20 mouse cellular contexts compared by ENCODE assay signal in the genomic region with DNA sequence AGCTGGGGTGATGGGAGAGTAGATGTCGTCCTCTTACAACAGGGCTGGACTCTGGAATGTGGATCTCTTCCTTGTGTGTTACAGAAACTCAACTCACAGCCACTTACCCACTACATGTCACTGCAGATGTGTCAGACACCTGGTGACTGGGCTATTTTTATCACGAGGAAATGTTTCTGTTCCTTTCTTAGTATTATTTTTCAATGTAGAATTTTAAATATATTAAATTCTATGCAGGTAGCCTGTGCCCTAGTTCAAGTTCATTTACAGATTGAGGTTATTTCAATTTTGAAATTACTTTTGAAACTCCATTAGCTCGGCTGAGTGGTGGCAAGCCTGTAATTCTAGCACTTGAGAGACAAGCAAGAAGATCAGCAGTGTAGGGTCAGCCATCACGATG.
DNase-seq lines count a peak whose midpoint lies in the region; ATAC-seq and TF ChIP-seq lines count a peak whose summit lies in the region.
"Had no signal": no experiment of that assay in that cellular context is flagged by ENCODE, and none has a peak within 500 bp of the region (broad histone marks: within the 10 kb centered on the region; RNA-seq: fewer than 3 reads in every experiment).

No protein-coding gene starts in this region.

- no peaks in the 10 kb centered on the region for H3K9me3 ChIP-seq in heart, embryonic 13.5 days
- no peaks in the 10 kb centered on the region for H3K9me3 ChIP-seq in liver, embryonic 12.5 days (replicated peaks)
- no peaks in the 10 kb centered on the region for H3K9me3 ChIP-seq in CH12.LX (replicated peaks; ENCODE audit: low read length)
- H3K9me3 ChIP-seq: embryonic facial prominence, embryonic 15.5 days; forebrain, embryonic 10.5 days; hindbrain, embryonic 10.5 days had no signal

- intact Hi-C loops in gastrocnemius, adult 2 months (cut with DNase I) = no loop called here
- intact Hi-C loops in heart, postnatal 25 days (cut with DNase I) = no loop called here

- peak; percentile 59 for TF ChIP-seq EP300 in CH12.LX (IDR thresholded peaks at IDR 0.05; ENCODE audit: low read length)

- peaks cover 24% of the 10 kb centered on the region for H3K4me1 ChIP-seq in heart, embryonic 13.5 days
- H3K4me1 ChIP-seq in liver, adult 2 months (ENCODE audit: control insufficient read depth, insufficient read depth, low read length) = peaks cover 41% of the 10 kb centered on the region
- peaks cover 30% of the 10 kb centered on the region for H3K4me1 ChIP-seq in liver, embryonic 12.5 days
- H3K4me1 ChIP-seq in CH12.LX (ENCODE audit: control insufficient read depth in 1 of 2, insufficient read depth in 2 of 2) = peaks cover 21 to 66% of the 10 kb centered on the region in 2 experiments
- H3K4me1 ChIP-seq: embryonic facial prominence, embryonic 15.5 days had no signal

- dilution Hi-C loops in CH12.LX (cut with MboI; ENCODE audit: extremely low pct_ligation_motif_present, extremely low pct_unique_long_range_greater_than_20kb, low sequenced_read_pairs) = no loop called here

- H3K79me2 ChIP-seq in liver, adult 2 months (ENCODE audit: control insufficient read depth, insufficient read depth, low read length) = no peaks in the 10 kb centered on the region
- no peaks in the 10 kb centered on the region for H3K79me2 ChIP-seq in CH12.LX (replicated peaks; ENCODE audit: control insufficient read depth, extremely low read depth, insufficient read depth, poor library complexity, severe bottlenecking)

- no peak for DNase-seq in gastrocnemius, adult 2 months
- DNase-seq in gastrocnemius, adult 8-10 months (ENCODE audit: low spot score in 2 of 2) = no peak
- no peak for DNase-seq in heart, postnatal 25 days (ENCODE audit: low spot score)
- peak; percentile 55 for DNase-seq in liver, adult 2 months (ENCODE audit: extremely low read depth, low read depth, low spot score)
- peak; percentile 21 for DNase-seq in CH12.LX (ENCODE audit: extremely low read depth)
- no peak for DNase-seq in embryo, embryonic 11 days
- DNase-seq: adrenal gland, adult 2 months; adrenal gland, postnatal 36 days; cerebellum, adult 2 months; cerebellum, postnatal 10 days; gastrocnemius, postnatal 10 days had no signal

- in situ Hi-C loops in CH12.LX (cut with MboI; ENCODE audit: low pct_ligation_motif_present, low pct_unique_long_range_greater_than_20kb, low sequenced_read_pairs) = loop anchor here (10.0 kb wide), 1 partner anchor 94 kb away; a partner anchor contains a TSS

- TF ChIP-seq RAD21 in CH12.LX (IDR thresholded peaks at IDR 0.05; ENCODE audit: low read depth, low read length) = no peak

- peak overlapping the region; percentile 83 for H3K27ac ChIP-seq in gastrocnemius, adult 2 months
- H3K27ac ChIP-seq in heart, embryonic 13.5 days (replicated peaks) = 0 out of 2 replicates have a peak overlapping the region, but pooled peaks have one; percentile 2
- peak overlapping the region; percentile 42; the same call in 1 of the 2 replicates for H3K27ac ChIP-seq in liver, adult 2 months (replicated peaks; ENCODE audit: insufficient read depth, low read depth, low read length)
- no peak overlapping the region for H3K27ac ChIP-seq in liver, embryonic 12.5 days
- no peak overlapping the region for H3K27ac ChIP-seq in CH12.LX (ENCODE audit: insufficient read depth, low read depth)
- H3K27ac ChIP-seq: embryonic facial prominence, embryonic 15.5 days; forebrain, embryonic 10.5 days; hindbrain, embryonic 10.5 days; hindbrain, embryonic 14.5 days had no signal

- WGBS in heart, embryonic 13.5 days = 44% methylated on average over 4 of the region's 4 CpGs
- 70% methylated on average over 4 of the region's 4 CpGs for WGBS in liver, adult 2 months
- 68% methylated on average over 4 of the region's 4 CpGs for WGBS in liver, embryonic 12.5 days (ENCODE audit: insufficient replicate concordance)

- no peaks in the 10 kb centered on the region for H3K27me3 ChIP-seq in heart, embryonic 13.5 days (replicated peaks)
- no peaks in the 10 kb centered on the region for H3K27me3 ChIP-seq in liver, adult 2 months (ENCODE audit: control insufficient read depth, insufficient read depth, low read length)
- no peaks in the 10 kb centered on the region for H3K27me3 ChIP-seq in liver, embryonic 12.5 days (replicated peaks)
- H3K27me3 ChIP-seq in CH12.LX (replicated peaks) = no peaks in the 10 kb centered on the region
- H3K27me3 ChIP-seq: embryonic facial prominence, embryonic 15.5 days had no signal

- H3K4me3 ChIP-seq in gastrocnemius, adult 2 months = no peak overlapping the region
- no peak overlapping the region for H3K4me3 ChIP-seq in heart, embryonic 13.5 days
- no peak overlapping the region for H3K4me3 ChIP-seq in liver, adult 2 months (ENCODE audit: insufficient read depth, low read depth, low read length)
- no peak overlapping the region for H3K4me3 ChIP-seq in liver, embryonic 12.5 days
- H3K4me3 ChIP-seq in CH12.LX (replicated peaks in 1 of 3; ENCODE audit: low read depth in 2 of 3, low read length in 2 of 3, poor library complexity in 1 of 3) = no peak overlapping the region
- H3K4me3 ChIP-seq: embryonic facial prominence, embryonic 15.5 days; erythroblast, embryonic 14.5 days; forebrain, embryonic 10.5 days; hindbrain, embryonic 10.5 days had no signal

- no peak overlapping the region for H3K9ac ChIP-seq in heart, embryonic 13.5 days
- no peak overlapping the region for H3K9ac ChIP-seq in liver, adult 2 months (ENCODE audit: low read depth, low read length)
- H3K9ac ChIP-seq in liver, embryonic 12.5 days = no peak overlapping the region
- peak overlapping the region; percentile 13; the same call in 1 of the 2 replicates for H3K9ac ChIP-seq in CH12.LX (ENCODE audit: insufficient read depth, low read depth)
- H3K9ac ChIP-seq: embryonic facial prominence, embryonic 15.5 days; hindbrain, embryonic 14.5 days had no signal

- no peak for TF ChIP-seq POLR2A in liver, adult 2 months (IDR thresholded peaks at IDR 0.05; ENCODE audit: extremely low read depth, insufficient read depth, low read length)
- TF ChIP-seq POLR2A in CH12.LX (IDR thresholded peaks at IDR 0.05; ENCODE audit: low read depth, low read length) = no peak

- H3K36me3 ChIP-seq in heart, embryonic 13.5 days = peaks cover 90% of the 10 kb centered on the region
- no peaks in the 10 kb centered on the region for H3K36me3 ChIP-seq in liver, adult 2 months (ENCODE audit: control insufficient read depth, insufficient read depth, low read length)
- H3K36me3 ChIP-seq in liver, embryonic 12.5 days = no peaks in the 10 kb centered on the region
- no peaks in the 10 kb centered on the region for H3K36me3 ChIP-seq in CH12.LX (replicated peaks in 1 of 2; ENCODE audit: control insufficient read depth in 1 of 2, insufficient read depth in 1 of 2, low read length in 1 of 2)
- H3K36me3 ChIP-seq: embryonic facial prominence, embryonic 15.5 days; forebrain, embryonic 10.5 days; hindbrain, embryonic 10.5 days had no signal

- TF ChIP-seq CTCF in gastrocnemius, adult 2 months (IDR thresholded peaks at IDR 0.05) = no peak
- no peak for TF ChIP-seq CTCF in liver, adult 2 months (IDR thresholded peaks at IDR 0.05; ENCODE audit: low read depth, low read length)
- TF ChIP-seq CTCF in CH12.LX (conservative IDR thresholded peaks at IDR 0.05 in 1 of 2, IDR thresholded peaks at IDR 0.05 in 1 of 2; ENCODE audit: low read depth in 2 of 2, low read length in 2 of 2) = no peak

- no peak overlapping the region for H3K4me2 ChIP-seq in heart, embryonic 13.5 days
- H3K4me2 ChIP-seq in liver, embryonic 12.5 days = no peak overlapping the region
- no peak overlapping the region for H3K4me2 ChIP-seq in CH12.LX (ENCODE audit: insufficient read depth, low read depth, poor library complexity, severe bottlenecking)
- H3K4me2 ChIP-seq: embryonic facial prominence, embryonic 15.5 days; hindbrain, embryonic 14.5 days had no signal

- ATAC-seq in heart, embryonic 13.5 days (ENCODE audit: extremely low read depth, insufficient number of reproducible peaks, low FRiP score, low TSS enrichment) = no peak
- no peak for ATAC-seq in liver, embryonic 12.5 days
- ATAC-seq: forebrain, embryonic 14.5 days; intestine, embryonic 16.5 days had no signal

TF ChIP-seq in CH12.LX, 34 proteins besides CTCF, POLR2A, EP300 and RAD21:
- no peak for TF ChIP-seq PAX5 (IDR thresholded peaks at IDR 0.05; ENCODE audit: low read length)
- TF ChIP-seq ZMIZ1 (IDR thresholded peaks at IDR 0.05; ENCODE audit: low read depth, low read length) = no peak
- no peak for TF ChIP-seq JUND (conservative IDR thresholded peaks at IDR 0.05; ENCODE audit: low read depth, low read length)
- TF ChIP-seq POLR2AphosphoS2 (IDR thresholded peaks at IDR 0.05; ENCODE audit: low read depth, low read length) = no peak
- peak; percentile 4; the same call in 1 of the 2 replicates for TF ChIP-seq JUN (IDR thresholded peaks at IDR 0.05; ENCODE audit: insufficient read depth, low read depth, low read length)
- no peak for TF ChIP-seq USF2 (conservative IDR thresholded peaks at IDR 0.05; ENCODE audit: low read depth, low read length)
- no peak for TF ChIP-seq HCFC1 (IDR thresholded peaks at IDR 0.05; ENCODE audit: low read depth, low read length)
- no peak for TF ChIP-seq NELFE (IDR thresholded peaks at IDR 0.05; ENCODE audit: low read depth, low read length)
- no peak for TF ChIP-seq CHD1 (IDR thresholded peaks at IDR 0.05; ENCODE audit: low read depth, low read length)
- no peak for TF ChIP-seq ELF1 (IDR thresholded peaks at IDR 0.05; ENCODE audit: low read depth, low read length)
- TF ChIP-seq MEF2A (IDR thresholded peaks at IDR 0.05; ENCODE audit: borderline replicate concordance, low read depth, low read length) = peak; percentile 75
- 0 out of 2 replicates have a peak, but pooled peaks have one; percentile 51 for TF ChIP-seq TBP (conservative IDR thresholded peaks at IDR 0.05; ENCODE audit: low read depth, low read length)
- no peak for TF ChIP-seq ZKSCAN1 (IDR thresholded peaks at IDR 0.05; ENCODE audit: borderline replicate concordance, low read depth, low read length)
- TF ChIP-seq RCOR1 (conservative IDR thresholded peaks at IDR 0.05; ENCODE audit: low read depth, low read length) = no peak
- TF ChIP-seq SMC3 (IDR thresholded peaks at IDR 0.05; ENCODE audit: low read depth, low read length) = no peak
- no peak for TF ChIP-seq MXI1 (IDR thresholded peaks at IDR 0.05; ENCODE audit: low read depth, low read length)
- no peak for TF ChIP-seq MYC (IDR thresholded peaks at IDR 0.05; ENCODE audit: low read depth, low read length)
- no peak for TF ChIP-seq USF1 (IDR thresholded peaks at IDR 0.05; ENCODE audit: low read depth, low read length)
- no peak for TF ChIP-seq GABPA (IDR thresholded peaks at IDR 0.05; ENCODE audit: insufficient replicate concordance, low read depth, low read length)
- TF ChIP-seq TCF12 (IDR thresholded peaks at IDR 0.05; ENCODE audit: low read depth, low read length) = 0 out of 2 replicates have a peak, but pooled peaks have one; percentile 44
- no peak for TF ChIP-seq E2F4 (IDR thresholded peaks at IDR 0.05; ENCODE audit: insufficient replicate concordance, low read depth, low read length)
TF ChIP-seq in CH12.LX: peak in this region for 4.

Comparison
In these comparisons a context has a peak if more than half of its experiments do, and no peak if none do; other contexts are left out.
1. H3K27ac ChIP-seq: peak in gastrocnemius, adult 2 months (single experiment), heart, embryonic 13.5 days (single experiment) and liver, adult 2 months (single experiment); none in liver, embryonic 12.5 days (single experiment) and CH12.LX (single experiment).
2. DNase-seq: peak in liver, adult 2 months (single experiment) and CH12.LX (single experiment); none in gastrocnemius, adult 2 months (single experiment), gastrocnemius, adult 8-10 months (0 of 2), heart, postnatal 25 days (single experiment) and embryo, embryonic 11 days (single experiment).